Mouse (Mus musculus) liver, adult (tissue): ENCODE results near the gene Lelp1.

ENCODE experiments used
- GATA4 ChIP-seq: IDR thresholded peaks from 2 replicates; pipeline ENCODE4 v1.6.1; 2014; ENCODE audit warnings: mild to moderate bottlenecking, low read length; ENCODE audit not compliant: insufficient replicate concordance

Gene Lelp1

DNA sequence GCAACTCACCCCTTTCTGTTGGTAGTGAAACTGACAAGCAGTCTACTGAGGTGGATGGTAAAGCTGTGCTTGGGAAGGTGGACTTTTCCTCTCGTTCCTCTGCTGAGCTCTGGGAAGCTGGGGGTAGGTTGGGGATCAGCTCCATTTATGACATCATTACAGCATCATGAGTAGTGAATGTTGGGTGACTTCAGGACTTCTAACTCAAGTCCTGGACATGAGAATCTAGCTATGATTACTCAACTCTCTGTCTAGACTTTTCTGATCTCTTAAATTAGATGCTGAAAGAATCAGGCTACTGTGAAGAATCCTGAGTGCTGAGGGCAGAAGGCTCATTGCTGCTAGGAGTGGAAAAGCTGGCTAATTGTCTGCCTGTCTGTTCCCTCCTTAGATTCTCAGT is at the start of gene Lelp1:
Lelp1 (minus strand) TSS at position 101 of the 400 bp plus-strand sequence.
- no peak for TF ChIP-seq GATA4

DNA sequence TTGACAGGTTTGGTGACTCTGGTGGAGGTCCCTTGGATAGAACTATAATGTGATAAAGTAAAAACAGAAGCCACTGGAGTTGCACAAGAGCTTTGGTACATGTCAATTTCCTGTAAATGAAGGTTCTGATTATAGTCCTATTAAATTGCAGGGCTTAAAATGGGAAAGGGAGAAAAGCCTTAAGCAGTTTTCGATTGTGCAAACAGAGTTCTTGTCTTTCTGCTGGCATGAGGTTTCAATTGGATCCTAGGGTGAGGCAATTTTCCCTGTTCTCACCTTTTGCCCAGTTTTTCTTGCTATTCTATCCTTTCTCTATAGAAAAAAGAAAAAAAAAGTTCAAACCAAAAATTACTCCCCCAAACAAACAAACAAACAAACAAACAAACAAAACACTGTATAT is 34.3 kb upstream of the Lelp1 start:
- TF ChIP-seq GATA4 = no peak

DNA sequence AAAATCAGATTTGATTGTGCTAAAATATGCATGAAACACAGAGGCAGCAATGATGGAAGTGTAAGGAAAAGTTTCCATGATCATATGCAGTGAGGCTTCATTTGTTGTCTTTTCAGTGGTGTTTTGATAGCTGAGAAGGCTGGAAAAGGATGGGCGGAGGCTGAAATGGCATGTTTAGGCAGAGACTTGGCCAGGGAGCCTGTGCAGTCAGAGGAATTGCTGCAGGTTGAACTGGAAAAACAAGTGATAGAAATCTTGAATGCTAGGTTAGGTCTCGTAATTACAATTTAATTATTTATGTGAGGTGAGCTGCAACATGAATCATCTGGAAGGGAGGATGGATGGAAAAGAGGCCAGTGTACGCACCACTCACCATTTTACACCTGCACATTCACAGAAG is 27.3 kb upstream of the Lelp1 start:
- no peak for TF ChIP-seq GATA4

DNA sequence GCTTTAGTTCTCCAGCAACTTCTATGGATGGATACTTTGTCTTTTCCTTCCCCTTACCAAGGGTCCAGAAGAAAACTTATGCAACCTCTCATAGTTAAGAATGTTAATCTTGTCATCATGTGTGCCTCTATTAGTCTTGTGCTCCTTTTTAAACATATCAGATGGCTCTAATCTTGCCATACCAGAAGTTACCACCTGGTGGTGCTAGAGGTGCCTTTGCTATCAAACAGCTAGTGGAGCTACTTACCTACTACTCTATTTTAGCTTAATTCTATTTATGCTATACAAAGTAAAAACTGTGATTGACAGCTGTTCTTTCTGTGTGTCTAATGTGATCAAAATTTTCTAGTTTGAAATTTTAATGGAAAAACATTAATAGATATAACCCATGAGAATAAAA is 10.8 kb upstream of the Lelp1 start:
- TF ChIP-seq GATA4 = no peak

DNA sequence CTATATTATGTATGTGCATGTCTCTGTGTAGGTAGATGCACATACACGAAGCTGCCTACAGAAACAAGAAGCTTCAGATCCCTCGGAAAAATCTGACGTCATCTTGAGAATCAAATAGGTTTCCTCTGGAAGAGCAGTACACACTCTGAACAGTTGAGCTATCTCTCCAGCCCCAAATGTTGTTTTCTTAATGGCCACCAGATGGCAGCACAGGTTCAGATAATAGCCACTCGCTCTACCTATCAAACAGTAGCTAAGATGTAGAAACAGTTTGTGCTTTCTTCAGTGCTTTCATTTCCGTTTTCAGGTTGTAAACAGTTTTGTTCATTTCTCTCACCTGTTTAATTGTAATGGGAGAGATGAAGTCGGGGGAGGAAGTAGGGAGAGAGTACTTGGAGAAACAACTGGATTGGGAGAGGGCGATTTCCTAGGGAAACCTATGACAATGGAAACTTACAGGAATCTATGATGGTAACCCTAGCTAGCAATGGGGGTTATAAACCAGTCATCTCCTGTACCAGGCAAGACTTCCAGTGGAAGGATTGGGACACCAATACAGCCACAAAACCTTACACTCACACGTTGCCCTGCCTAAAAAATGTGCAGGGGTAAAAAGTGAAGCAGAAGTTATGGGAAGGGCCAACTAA is 8.2 kb upstream of the Lelp1 start:
- no peak for TF ChIP-seq GATA4

DNA sequence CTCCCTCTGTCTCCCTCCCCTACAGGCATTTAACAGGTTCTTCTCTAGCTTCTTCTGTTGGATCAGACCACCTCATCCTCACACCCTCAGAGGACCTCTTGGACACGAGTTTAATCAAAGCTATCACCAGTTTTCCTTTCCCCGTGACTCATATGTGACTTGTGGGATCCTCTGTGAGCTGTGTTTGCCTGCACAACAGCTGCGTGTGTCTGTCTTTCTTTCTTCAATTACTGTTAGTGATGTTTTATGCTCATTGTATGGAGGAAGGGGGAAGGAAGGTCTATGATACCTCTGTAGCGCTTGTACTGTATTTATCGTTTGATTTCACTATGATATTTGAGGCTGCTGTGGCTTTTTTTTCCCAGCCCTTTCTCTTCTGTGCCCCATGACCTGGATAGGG is 5.4 kb upstream of the Lelp1 start:
- no peak for TF ChIP-seq GATA4

DNA sequence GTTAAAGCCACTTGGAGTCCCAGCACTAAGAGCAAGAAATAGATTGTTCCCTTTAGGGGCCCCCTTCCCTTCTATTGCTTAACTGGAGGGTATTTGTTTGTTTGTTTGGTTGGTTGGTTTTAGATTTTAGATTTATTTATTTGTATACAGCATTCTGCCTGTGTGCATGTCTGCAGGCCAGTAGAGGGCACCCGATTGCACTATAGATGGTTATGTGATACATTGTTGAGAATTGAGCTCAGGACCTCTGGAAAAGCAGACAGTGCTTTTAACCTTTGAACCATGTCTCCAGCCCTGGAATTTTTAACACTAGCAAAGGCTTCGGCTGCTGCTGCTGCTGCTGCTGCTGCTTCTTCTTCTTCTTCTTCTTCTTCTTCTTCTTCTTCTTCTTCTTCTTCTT is 4.9 kb upstream of the Lelp1 start:
- TF ChIP-seq GATA4 = no peak

DNA sequence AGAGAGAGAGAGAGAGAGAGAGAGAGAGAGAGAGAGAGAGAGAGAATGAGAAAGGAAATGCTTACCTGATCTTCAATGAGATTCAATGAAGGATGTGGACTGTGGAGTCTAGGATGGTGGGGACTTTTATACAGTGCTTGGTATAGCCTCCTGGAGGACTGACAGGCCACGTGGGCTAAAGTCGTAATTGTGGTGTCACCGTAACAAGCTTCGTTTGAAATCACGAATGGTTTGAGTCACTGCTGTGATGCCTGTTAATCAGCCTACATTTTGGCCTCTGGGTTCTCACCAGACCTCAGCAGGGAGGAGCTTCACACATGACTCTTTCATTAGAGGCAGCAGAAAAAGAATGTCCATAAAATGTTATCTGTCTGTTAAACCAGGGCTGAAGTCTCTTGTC is 18.7 kb downstream of the Lelp1 start, which contains the start of gene Prr9:
Prr9 (minus strand) TSS at position 101 of the 400 bp plus-strand sequence.
- no peak for TF ChIP-seq GATA4

DNA sequence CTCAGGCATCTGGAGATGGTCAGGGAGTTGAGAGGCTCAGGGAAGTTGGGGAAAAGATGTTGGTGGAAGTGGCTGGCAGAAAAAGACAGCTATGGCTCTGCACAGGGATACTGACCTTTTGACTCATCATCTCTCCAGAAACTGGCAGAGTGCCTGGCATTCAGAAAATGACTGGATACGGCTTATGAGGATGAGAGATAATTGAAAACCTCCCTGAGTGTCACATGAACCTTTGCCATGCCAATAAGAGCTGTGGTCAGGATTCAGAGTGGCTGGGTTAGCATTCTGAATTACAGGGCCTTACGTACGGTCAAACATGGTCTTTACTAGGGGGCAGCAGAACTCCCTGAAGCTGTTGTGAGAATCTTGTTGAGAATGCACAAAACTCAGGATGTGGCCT is 21.6 kb downstream of the Lelp1 start:
- no peak for TF ChIP-seq GATA4

DNA sequence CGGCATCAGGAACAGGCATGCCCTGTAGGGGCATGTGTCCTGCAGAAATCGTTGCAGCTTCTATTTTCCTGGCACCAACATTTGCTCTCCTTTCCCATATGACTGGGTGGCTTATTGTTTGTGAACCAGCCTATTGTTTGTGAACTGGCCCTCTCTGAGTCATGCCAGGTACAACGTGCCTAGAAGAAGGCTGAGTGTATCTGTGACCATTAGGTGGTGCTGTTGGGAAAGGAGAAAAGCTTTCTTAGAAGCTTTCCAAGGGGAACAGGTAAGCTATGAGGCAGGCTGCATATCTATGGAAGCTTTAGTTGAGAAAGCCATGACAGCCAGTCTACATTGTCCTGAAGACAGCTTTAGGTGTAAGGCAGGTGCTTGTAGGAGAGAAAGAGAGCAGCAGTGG is 24.6 kb downstream of the Lelp1 start:
- no peak for TF ChIP-seq GATA4

DNA sequence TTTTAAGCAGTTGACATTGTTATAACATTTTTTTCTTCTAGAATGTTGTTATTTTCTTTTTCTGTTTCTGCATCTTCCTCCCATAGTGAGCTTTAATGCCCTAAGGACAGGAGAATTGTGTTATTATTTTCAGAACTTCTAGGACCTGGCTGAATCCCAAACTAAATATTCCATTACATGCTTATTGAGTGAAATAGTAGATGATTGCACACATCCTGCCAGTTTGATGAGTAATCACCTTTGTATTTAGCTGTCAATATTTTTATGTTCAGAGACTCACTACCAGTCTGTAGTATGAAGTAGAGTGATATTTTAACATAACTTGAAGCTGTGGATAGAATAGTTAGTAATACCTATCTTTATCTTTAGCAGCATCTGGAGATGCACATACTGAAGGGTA is 31.0 kb downstream of the Lelp1 start:
- TF ChIP-seq GATA4 = no peak

DNA sequence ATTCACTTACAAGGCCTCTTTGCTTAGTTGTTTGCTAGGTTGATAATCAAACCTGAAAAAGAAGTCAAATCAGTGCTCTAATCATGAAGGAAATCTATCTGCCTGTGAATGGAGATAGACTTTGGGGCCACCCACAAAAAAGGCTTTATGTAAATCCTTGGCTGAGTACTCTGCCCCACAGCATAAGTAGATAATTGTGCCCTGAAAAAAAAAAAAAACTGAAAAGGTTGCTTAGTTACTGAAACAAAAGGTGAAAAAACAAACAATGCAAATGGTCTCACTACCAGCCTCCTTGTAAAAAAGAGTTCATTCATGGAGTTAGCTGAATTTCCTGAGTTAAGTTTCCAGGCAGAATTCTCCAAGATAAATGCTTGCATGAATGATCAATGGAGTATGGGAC is 31.8 kb downstream of the Lelp1 start:
- TF ChIP-seq GATA4 = no peak

DNA sequence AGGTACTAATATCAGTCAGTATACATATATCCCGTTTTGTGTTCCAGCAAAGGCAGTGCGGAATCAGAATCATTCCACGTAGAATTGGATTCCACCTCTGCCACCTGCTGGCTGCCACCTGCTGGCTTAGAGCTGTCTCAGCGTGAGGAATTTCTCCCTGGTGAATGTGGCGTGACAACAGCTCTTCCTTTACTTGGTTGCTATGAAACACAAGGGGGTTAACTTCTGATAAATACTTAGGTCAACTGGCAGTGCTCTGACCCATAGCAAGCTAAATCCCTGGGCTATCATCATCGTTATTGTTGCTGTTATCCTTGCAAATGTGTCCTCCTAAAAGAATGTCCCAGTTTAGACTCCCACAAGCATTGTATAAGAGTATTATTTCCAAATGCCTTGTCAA is 36.0 kb downstream of the Lelp1 start:
- no peak for TF ChIP-seq GATA4
